Mouse (Mus musculus) MEL (cell line): ENCODE results near the gene Sez6l. TPM values are rescaled to one million over a fixed set of nuclear protein-coding genes. Genes with fewer than 3 reads are reported as not detected.

Experiments
- DNase-seq: peaks from one replicate; pipeline ENCODE4 v3.0.0; 2011; ENCODE audit warnings: low read depth, low spot score
- H3K27ac ChIP-seq: 2 replicates; pipeline ENCODE4 v1.5.1; 2012; ENCODE audit warnings: low read depth, mild to moderate bottlenecking, control low read depth, low read length, moderate library complexity; ENCODE audit not compliant: control insufficient read depth
- H3K27me3 ChIP-seq, 2 experiments: fragments of 150-350 bp in 1 of 2; sonication (generic) in 1 of 2; 2 replicates each; pipeline ENCODE4 v1.6.1; 2012; ENCODE audit warnings: low read length in 2 of 2, mild to moderate bottlenecking in 2 of 2, improper control_type of control experiment in 1 of 2, moderate library complexity in 1 of 2; ENCODE audit not compliant: insufficient read depth in 2 of 2, control insufficient read depth in 1 of 2
- H3K36me3 ChIP-seq, 2 experiments: 2 replicates each; pipeline ENCODE4 v1.6.1; 2012 to 2014; ENCODE audit warnings: low read length in 2 of 2, improper control_type of control experiment in 1 of 2, inconsistent platforms in 1 of 2, mild to moderate bottlenecking in 1 of 2; ENCODE audit not compliant: insufficient read depth in 2 of 2, control insufficient read depth in 1 of 2
- H3K4me1 ChIP-seq, 2 experiments: fragments of 150-350 bp in 1 of 2; sonication (generic) in 1 of 2; 2 replicates each; pipeline ENCODE4 v1.6.1; 2012; ENCODE audit warnings: low read length in 2 of 2, improper control_type of control experiment in 1 of 2, mild to moderate bottlenecking in 1 of 2; ENCODE audit not compliant: insufficient read depth in 2 of 2, control insufficient read depth in 1 of 2
- H3K4me3 ChIP-seq, 2 experiments: fragments of 150-350 bp in 1 of 2; sonication (generic) in 1 of 2; 2 replicates each; pipeline ENCODE4 v1.5.1; 2012; ENCODE audit warnings: low read depth in 2 of 2, low read length in 2 of 2, mild to moderate bottlenecking in 2 of 2, moderate library complexity in 2 of 2, control low read depth in 1 of 2, improper control_type of control experiment in 1 of 2; ENCODE audit not compliant: control insufficient read depth in 1 of 2, insufficient read depth in 1 of 2
- H3K79me2 ChIP-seq: 2 replicates; pipeline ENCODE4 v1.6.1; 2012; ENCODE audit warnings: mild to moderate bottlenecking, low read length, moderate library complexity; ENCODE audit not compliant: control insufficient read depth, poor library complexity, insufficient read depth
- H3K9ac ChIP-seq: 2 replicates; pipeline ENCODE4 v1.6.1; 2012; ENCODE audit warnings: low read depth, mild to moderate bottlenecking, control low read depth, low read length, moderate library complexity; ENCODE audit not compliant: control insufficient read depth, poor library complexity, severe bottlenecking
- H3K9me3 ChIP-seq: fragments of 150-350 bp; sonication (generic); replicated peaks from 2 replicates; pipeline ENCODE4 v1.6.1; 2012; ENCODE audit warnings: mild to moderate bottlenecking, low read length, improper control_type of control experiment, moderate library complexity; ENCODE audit not compliant: insufficient read depth
- CHD1 ChIP-seq: IDR thresholded peaks from 2 replicates; pipeline ENCODE4 v1.6.1; 2012; ENCODE audit warnings: low read depth, mild to moderate bottlenecking, inconsistent platforms, low read length, improper control_type of control experiment
- E2F4 ChIP-seq: IDR thresholded peaks from 2 replicates; pipeline ENCODE4 v1.6.1; 2011; ENCODE audit warnings: low read depth, low read length, improper control_type of control experiment, borderline replicate concordance
- ETS1 ChIP-seq: IDR thresholded peaks from 2 replicates; pipeline ENCODE4 v1.6.1; 2012; ENCODE audit warnings: low read depth, mild to moderate bottlenecking, inconsistent platforms, low read length, improper control_type of control experiment, moderate library complexity
- GABPA ChIP-seq: IDR thresholded peaks from 2 replicates; pipeline ENCODE4 v1.6.1; 2012; ENCODE audit warnings: low read depth, mild to moderate bottlenecking, inconsistent platforms, low read length, improper control_type of control experiment, moderate library complexity
- GATA1 ChIP-seq: IDR thresholded peaks from 2 replicates; pipeline ENCODE4 v1.6.1; 2011; ENCODE audit warnings: low read depth, low read length, improper control_type of control experiment
- HCFC1 ChIP-seq: IDR thresholded peaks from 2 replicates; pipeline ENCODE4 v1.6.1; 2012; ENCODE audit warnings: low read depth, mild to moderate bottlenecking, inconsistent platforms, low read length, improper control_type of control experiment, moderate library complexity
- KAT2A ChIP-seq: conservative IDR thresholded peaks from 2 replicates; pipeline ENCODE4 v1.6.1; 2012; ENCODE audit warnings: low read depth, low read length, improper control_type of control experiment, inconsistent platforms
- MAFK ChIP-seq: IDR thresholded peaks from 2 replicates; pipeline ENCODE4 v1.6.1; 2011; ENCODE audit warnings: low read depth, mild to moderate bottlenecking, low read length, improper control_type of control experiment, borderline replicate concordance
- MAX ChIP-seq: IDR thresholded peaks from 2 replicates; pipeline ENCODE4 v1.6.1; 2011; ENCODE audit warnings: low read length, improper control_type of control experiment
- MAZ ChIP-seq: IDR thresholded peaks from 2 replicates; pipeline ENCODE4 v1.6.1; 2012; ENCODE audit warnings: low read depth, mild to moderate bottlenecking, inconsistent platforms, low read length, improper control_type of control experiment
- MYB ChIP-seq: IDR thresholded peaks from 2 replicates; pipeline ENCODE4 v1.6.1; 2011; ENCODE audit warnings: mild to moderate bottlenecking, low read depth, low read length, improper control_type of control experiment
- MYC ChIP-seq: IDR thresholded peaks from 2 replicates; pipeline ENCODE4 v1.6.1; 2011; ENCODE audit warnings: low read depth, mild to moderate bottlenecking, low read length, improper control_type of control experiment, moderate library complexity
- POLR2AphosphoS5 ChIP-seq: IDR thresholded peaks from 2 replicates; pipeline ENCODE4 v1.6.1; 2012; ENCODE audit warnings: low read depth, borderline replicate concordance, mild to moderate bottlenecking, inconsistent platforms, low read length, moderate library complexity, mixed read lengths
- RAD21 ChIP-seq: IDR thresholded peaks from 2 replicates; pipeline ENCODE4 v1.6.1; 2011; ENCODE audit warnings: mild to moderate bottlenecking, low read depth, low read length, improper control_type of control experiment
- RCOR1 ChIP-seq: IDR thresholded peaks from 2 replicates; pipeline ENCODE4 v1.6.1; 2012; ENCODE audit warnings: low read depth, mild to moderate bottlenecking, inconsistent platforms, low read length, improper control_type of control experiment
- TCF12 ChIP-seq: IDR thresholded peaks from 2 replicates; pipeline ENCODE4 v1.6.1; 2014; ENCODE audit warnings: low read depth, mild to moderate bottlenecking, inconsistent platforms, low read length, improper control_type of control experiment, moderate library complexity
- USF1 ChIP-seq: IDR thresholded peaks from 2 replicates; pipeline ENCODE4 v1.6.1; 2014; ENCODE audit warnings: low read depth, mild to moderate bottlenecking, inconsistent platforms, low read length, improper control_type of control experiment, moderate library complexity
- USF2 ChIP-seq, 2 experiments: IDR thresholded peaks; 2 replicates each; pipeline ENCODE4 v1.6.1; 2011 to 2012; ENCODE audit warnings: improper control_type of control experiment in 2 of 2, low read length in 2 of 2, borderline replicate concordance in 1 of 2, inconsistent platforms in 1 of 2, low read depth in 1 of 2, mild to moderate bottlenecking in 1 of 2; ENCODE audit not compliant: insufficient read depth in 1 of 2
- ZKSCAN1 ChIP-seq: IDR thresholded peaks from 2 replicates; pipeline ENCODE4 v1.6.1; 2012; ENCODE audit warnings: low read depth, mild to moderate bottlenecking, inconsistent platforms, low read length, improper control_type of control experiment, moderate library complexity
- ZMIZ1 ChIP-seq: IDR thresholded peaks from 2 replicates; pipeline ENCODE4 v1.6.1; 2012; ENCODE audit warnings: low read depth, mild to moderate bottlenecking, inconsistent platforms, low read length, improper control_type of control experiment, moderate library complexity
- ZNF384 ChIP-seq: IDR thresholded peaks from 2 replicates; pipeline ENCODE4 v1.6.1; 2012; ENCODE audit warnings: low read depth, mild to moderate bottlenecking, inconsistent platforms, low read length, improper control_type of control experiment
- polyA plus RNA-seq, 2 experiments: library from polyadenylated mRNA; stranded (reverse) in 1 of 2; unstranded in 1 of 2; fragments of >175 nt in 1 of 2; fragments of >200 nt in 1 of 2; gene quantifications; 2 replicates each; pipeline versions ENCODE4 v1.2.1 to v1.2.4; 2012; ENCODE audit warnings: low replicate concordance in 2 of 2, low read depth in 1 of 2; ENCODE audit not compliant: insufficient read length in 2 of 2, insufficient read depth in 1 of 2, missing spikeins in 1 of 2
- total RNA-seq: library from RNA; depleted of rRNA; stranded (reverse); fragments of 300-350 nt; gene quantifications from 2 replicates; pipeline ENCODE4 v1.2.3, GENCODE M21; 2012

Sez6l gene
- total and polyA plus RNA-seq, 3 experiments: not detected

DNA sequence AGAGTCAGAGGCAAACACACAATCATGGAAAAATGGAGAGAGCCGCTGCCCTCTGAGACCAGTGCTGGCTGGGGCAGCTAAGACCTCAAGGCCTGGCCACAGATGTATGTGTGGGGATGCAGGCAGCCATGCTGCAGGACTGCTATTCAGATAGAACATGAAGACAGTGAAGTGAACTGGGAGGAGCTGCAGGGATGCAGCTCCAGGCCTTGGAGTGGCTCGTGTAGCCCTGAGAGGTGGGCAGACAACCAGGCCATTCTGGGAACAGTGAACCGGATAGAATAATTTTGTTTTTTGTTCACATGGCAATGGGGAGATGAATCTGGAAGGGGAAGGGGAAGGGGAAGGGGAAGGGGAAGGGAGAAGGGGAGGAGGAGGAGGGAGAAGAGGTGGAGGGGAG lies 51.0 kb downstream of the Sez6l start:
- Histone ChIP-seq H3K4me3 (no peak overlapping the region), H3K36me3 (no peaks in the 10 kb centered on the region), H3K79me2 (no peaks in the 10 kb centered on the region), H3K9ac (no peak overlapping the region), H3K4me1 (no peaks in the 10 kb centered on the region), H3K27ac (no peak overlapping the region), H3K9me3 (no peaks in the 10 kb centered on the region), H3K27me3 (no peaks in the 10 kb centered on the region)
- DNase-seq: no peak
- no peak for TF ChIP-seq POLR2AphosphoS5
- no peak for TF ChIP-seq MAFK
- no peak for TF ChIP-seq USF1
- TF ChIP-seq KAT2A: no peak
- TF ChIP-seq ETS1: no peak
- TF ChIP-seq ZNF384: no peak
- TF ChIP-seq RCOR1: no peak
- no peak for TF ChIP-seq TCF12

DNA sequence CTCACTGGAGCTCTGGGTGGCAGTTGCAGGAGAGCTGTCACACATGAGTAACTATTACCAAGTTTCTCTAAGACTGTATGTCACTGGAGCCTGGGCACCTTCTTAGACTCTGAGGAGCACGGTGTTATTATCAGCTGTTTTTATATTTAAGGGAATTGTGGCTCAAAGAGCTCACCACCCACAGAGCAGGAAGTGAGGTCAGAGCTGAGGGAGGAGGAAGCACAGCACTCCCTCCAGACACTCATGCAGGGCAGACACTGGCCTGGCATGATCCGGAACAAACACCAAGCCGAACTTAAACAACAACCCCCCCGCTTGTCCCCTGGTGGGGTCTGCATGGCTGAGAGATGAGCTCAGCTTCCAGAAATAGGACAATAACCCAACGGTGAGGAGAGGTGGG lies 51.7 kb downstream of the Sez6l start:
- no peak overlapping the region for H3K4me3 ChIP-seq
- no peak overlapping the region for H3K9ac ChIP-seq
- H3K79me2 ChIP-seq: no peaks in the 10 kb centered on the region
- no peak for TF ChIP-seq HCFC1
- TF ChIP-seq TCF12: no peak
- TF ChIP-seq RCOR1: no peak
- no peak for TF ChIP-seq MYC
- no peak for TF ChIP-seq E2F4
- no peak for TF ChIP-seq GATA1
- TF ChIP-seq MAX: no peak
- no peak for TF ChIP-seq ZKSCAN1
- TF ChIP-seq ZMIZ1: no peak
- TF ChIP-seq MAZ: no peak
- TF ChIP-seq RAD21: no peak
- TF ChIP-seq CHD1: no peak
- TF ChIP-seq GABPA: no peak
- TF ChIP-seq ZNF384: no peak
- TF ChIP-seq USF2 (IDR thresholded peaks at IDR 0.05; ENCODE audit: borderline replicate concordance in 1 of 2, insufficient read depth in 1 of 2, low read depth in 1 of 2, low read length in 2 of 2): no peak
- TF ChIP-seq POLR2AphosphoS5: no peak
- no peak for TF ChIP-seq MYB
- H3K36me3 ChIP-seq: no peaks in the 10 kb centered on the region
- no peaks in the 10 kb centered on the region for H3K4me1 ChIP-seq
- DNase-seq: no peak
- no peak overlapping the region for H3K27ac ChIP-seq
- no peaks in the 10 kb centered on the region for H3K27me3 ChIP-seq
- H3K9me3 ChIP-seq: no peaks in the 10 kb centered on the region
